Mouse (Mus musculus) intestine, embryonic 16.5 days (tissue): Measurements from ENCODE around the gene Klf16. TPM values are rescaled to one million over a fixed set of nuclear protein-coding genes. Genes with fewer than 3 reads are reported as not detected.
A peak's percentile ranks its signal among the peaks of the same experiment; 100 is the strongest.

Experiments
- ATAC-seq: fragments of 200-750 bp; cut with Nextera tagmentation; 2 replicates; pipeline ENCODE4 v1.8.0; 2017; ENCODE audit warnings: moderate TSS enrichment, moderate library complexity
- H3K27ac ChIP-seq: fragments of 300-500 bp; sonication (generic); 2 replicates; pipeline ENCODE4 v1.5.1; 2014; ENCODE audit warnings: mild to moderate bottlenecking, low read length
- H3K27me3 ChIP-seq: fragments of 300-500 bp; sonication (generic); replicated peaks from 2 replicates; pipeline ENCODE4 v1.6.1; 2014; ENCODE audit warnings: low read length, control low read depth, mixed read lengths; ENCODE audit not compliant: control insufficient read depth, insufficient read depth
- H3K36me3 ChIP-seq: fragments of 300-500 bp; sonication (generic); 2 replicates; pipeline ENCODE4 v1.6.1; 2014; ENCODE audit warnings: low read length, control low read depth; ENCODE audit not compliant: control insufficient read depth, insufficient read depth
- H3K4me1 ChIP-seq: fragments of 300-500 bp; sonication (generic); 2 replicates; pipeline ENCODE4 v1.6.1; 2014; ENCODE audit warnings: low read length, control low read depth, mixed read lengths; ENCODE audit not compliant: control insufficient read depth, insufficient read depth
- H3K4me2 ChIP-seq: fragments of 300-500 bp; sonication (generic); 2 replicates; pipeline ENCODE4 v1.6.1; 2014; ENCODE audit warnings: low read depth, low read length, control low read depth
- H3K4me3 ChIP-seq: fragments of 300-500 bp; sonication (generic); 2 replicates; pipeline ENCODE4 v1.5.1; 2014; ENCODE audit warnings: mild to moderate bottlenecking, low read length
- H3K9ac ChIP-seq: fragments of 300-500 bp; sonication (generic); 2 replicates; pipeline ENCODE4 v1.6.1; 2014; ENCODE audit warnings: low read depth, low read length
- H3K9me3 ChIP-seq: fragments of 300-500 bp; sonication (generic); 2 replicates; pipeline ENCODE4 v1.6.1; 2016; ENCODE audit warnings: low read length, control low read depth; ENCODE audit not compliant: control insufficient read depth
- WGBS: fragments of 180-500 bp; shearing (Covaris S2); extraction: QIAGEN DNeasy Blood & Tissue Kit; methylation state at CpG from one replicate; pipeline ENCODE4 v1.1.7; 2014; 5-methylcytosine and 5-hydroxymethylcytosine counted together
- polyA plus RNA-seq: library from polyadenylated mRNA; unstranded; fragments of >200 nt; fragmentation: Nextera tagmentation; extraction: Ambion mirVana; gene quantifications from 2 replicates; pipeline ENCODE4 v1.2.1, GENCODE M21; 2015

Gene Klf16
- polyA plus RNA-seq, 1 experiment from 2014 or later, result 7.4 TPM

DNA sequence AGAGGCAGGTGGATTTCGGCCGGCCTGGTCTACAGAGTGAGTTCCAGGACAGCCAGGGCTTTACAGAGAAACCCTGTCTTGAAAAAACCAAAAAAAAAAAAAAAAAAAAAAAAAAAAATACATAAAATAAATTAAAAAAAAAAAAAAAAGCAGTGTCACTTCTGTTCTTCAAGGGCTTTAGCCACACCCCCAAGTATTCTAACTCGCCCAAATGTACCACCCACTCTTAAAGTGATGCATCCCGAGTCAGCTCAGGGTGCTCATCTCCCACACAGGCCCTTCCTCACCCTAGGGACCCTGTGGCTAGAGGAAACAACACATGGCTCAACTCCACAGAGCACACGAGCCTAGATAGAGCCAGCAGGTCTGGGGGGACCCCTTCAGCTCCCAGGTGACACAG lies 5.9 kb upstream of the Klf16 start:
- no peak overlapping the region for H3K4me3 ChIP-seq
- no peaks in the 10 kb centered on the region for H3K9me3 ChIP-seq
- H3K4me1 ChIP-seq, result peaks cover 32% of the 10 kb centered on the region
- 86% methylated on average over 5 of the region's 5 CpGs for WGBS
- no peak overlapping the region for H3K4me2 ChIP-seq
- H3K27ac ChIP-seq, result no peak overlapping the region
- H3K36me3 ChIP-seq, result peaks cover 2% of the 10 kb centered on the region; the same call in 1 of the 2 replicates
- no peaks in the 10 kb centered on the region for H3K27me3 ChIP-seq
- ATAC-seq, result no peak
- H3K9ac ChIP-seq, result no peak overlapping the region

DNA sequence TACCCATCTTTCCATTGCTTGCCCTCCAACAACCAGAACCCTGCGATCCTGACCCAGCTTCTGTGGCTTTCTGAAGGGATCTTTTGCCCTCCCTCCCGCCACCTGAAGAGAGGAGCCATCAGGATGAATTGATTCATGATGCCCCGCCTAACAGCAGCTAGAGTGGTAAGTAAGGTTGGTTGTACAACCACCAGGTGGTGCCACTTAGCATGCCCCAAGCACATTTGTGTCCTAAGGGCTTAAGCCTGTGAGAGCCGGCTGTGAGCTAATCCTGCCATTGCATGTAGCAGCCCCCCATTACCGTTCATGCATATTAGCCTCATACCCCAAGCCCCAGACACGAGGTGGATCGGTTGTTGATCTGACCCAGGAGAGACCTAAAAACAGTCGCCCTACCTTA lies 1.8 kb upstream of the Klf16 start:
- Histone ChIP-seq H3K27me3 (no peaks in the 10 kb centered on the region), H3K9ac (peak overlapping the region; percentile 80), H3K4me2 (peak overlapping the region; percentile 98), H3K4me1 (peaks cover 22% of the 10 kb centered on the region), H3K9me3 (no peaks in the 10 kb centered on the region), H3K4me3 (peak overlapping the region; percentile 84), H3K36me3 (no peaks in the 10 kb centered on the region; the same call in 1 of the 2 replicates), H3K27ac (peak overlapping the region; percentile 88)
- 0 out of 2 replicates have a peak, but pooled peaks have one; percentile 14 for ATAC-seq
- 13% methylated on average over 8 of the region's 8 CpGs for WGBS

DNA sequence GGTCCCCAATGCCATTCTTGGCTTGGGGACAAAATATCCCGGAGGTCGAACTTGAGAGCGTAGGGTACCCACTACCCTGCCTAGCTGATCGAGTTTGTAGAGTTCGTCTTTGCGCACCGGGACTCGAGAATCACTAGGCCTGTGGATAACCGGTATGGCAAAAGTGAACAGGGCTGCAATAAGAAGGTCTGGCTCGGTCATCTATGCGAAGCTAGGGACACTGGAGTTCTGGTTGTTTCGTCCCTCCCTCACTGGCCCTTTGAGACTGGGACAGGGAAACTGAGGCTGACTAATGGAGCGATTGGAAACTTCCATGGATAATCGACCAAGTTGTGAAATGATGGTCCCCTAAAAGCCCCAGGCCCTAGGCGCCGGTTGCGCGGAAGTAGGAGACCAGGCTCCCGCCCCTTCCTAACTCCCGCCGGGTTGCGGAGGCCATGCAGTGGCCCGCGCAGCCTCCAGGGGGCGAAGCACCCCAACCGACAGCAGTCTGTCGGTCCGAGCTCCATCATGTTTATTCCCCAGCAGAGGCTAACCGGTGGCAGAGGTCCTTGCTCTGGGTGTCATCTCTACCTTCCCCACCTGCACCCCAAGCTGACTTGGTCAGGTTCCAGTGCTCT lies 1.1 kb upstream of the Klf16 start:
- Histone ChIP-seq H3K4me2 (peak overlapping the region; percentile 98), H3K27ac (peak overlapping the region; percentile 88), H3K9ac (peak overlapping the region; percentile 80), H3K4me1 (peaks cover 28% of the 10 kb centered on the region), H3K9me3 (no peaks in the 10 kb centered on the region), H3K36me3 (no peaks in the 10 kb centered on the region), H3K27me3 (no peaks in the 10 kb centered on the region), H3K4me3 (peak overlapping the region; percentile 84)
- 0% methylated on average over 29 of the region's 29 CpGs for WGBS
- peak; percentile 51 for ATAC-seq

DNA sequence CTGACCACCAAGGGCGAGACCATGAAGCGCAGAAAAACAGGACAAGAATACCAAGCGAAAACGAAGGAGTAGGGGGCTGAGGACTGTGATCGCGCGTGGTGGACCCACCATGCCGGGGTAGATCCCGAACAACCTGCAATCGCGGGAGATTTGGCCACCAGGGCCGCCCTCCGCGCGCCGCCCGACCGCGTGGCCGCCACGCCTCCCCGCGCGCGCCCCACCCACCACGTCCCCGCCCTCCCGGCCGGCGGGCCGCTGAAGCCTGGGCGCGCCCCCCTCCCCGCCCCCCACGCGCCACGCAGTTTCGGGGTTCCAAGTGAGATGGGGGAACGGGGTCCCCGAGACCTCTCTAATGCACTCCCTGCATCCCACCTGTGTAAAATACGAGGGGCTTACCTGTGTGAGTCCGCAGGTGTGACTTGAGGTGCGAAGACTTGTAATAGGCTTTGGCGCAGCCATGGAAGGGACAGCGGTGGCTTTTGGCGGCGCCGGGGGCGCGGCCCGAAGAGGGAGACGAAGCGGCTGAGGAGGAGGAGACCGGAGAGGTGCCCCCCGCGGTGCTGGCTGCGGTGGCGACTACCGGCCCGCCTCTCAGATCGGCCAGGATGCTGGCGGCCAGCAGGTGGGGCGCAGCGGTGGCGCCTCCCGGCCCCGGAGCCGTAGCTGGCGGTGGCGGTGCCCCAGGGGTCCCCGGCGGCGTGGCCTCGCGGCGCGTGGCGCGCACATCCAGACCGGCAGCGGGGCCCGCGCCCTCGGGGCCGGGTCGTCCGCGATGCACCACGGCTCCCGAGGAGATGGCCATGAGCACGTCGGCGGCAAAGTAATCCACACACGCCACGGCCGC lies 548 bp downstream of the Klf16 start:
- H3K4me2 ChIP-seq, result peak overlapping the region; percentile 98
- WGBS, result under 1% methylated on average over 85 of the region's 96 CpGs
- peaks cover 42% of the 10 kb centered on the region for H3K4me1 ChIP-seq
- H3K36me3 ChIP-seq, result no peaks in the 10 kb centered on the region
- peak overlapping the region; percentile 84 for H3K4me3 ChIP-seq
- no peaks in the 10 kb centered on the region for H3K27me3 ChIP-seq
- peak; percentile 8 for ATAC-seq
- peak overlapping the region; percentile 88 for H3K27ac ChIP-seq
- no peaks in the 10 kb centered on the region for H3K9me3 ChIP-seq
- peak overlapping the region; percentile 80 for H3K9ac ChIP-seq

DNA sequence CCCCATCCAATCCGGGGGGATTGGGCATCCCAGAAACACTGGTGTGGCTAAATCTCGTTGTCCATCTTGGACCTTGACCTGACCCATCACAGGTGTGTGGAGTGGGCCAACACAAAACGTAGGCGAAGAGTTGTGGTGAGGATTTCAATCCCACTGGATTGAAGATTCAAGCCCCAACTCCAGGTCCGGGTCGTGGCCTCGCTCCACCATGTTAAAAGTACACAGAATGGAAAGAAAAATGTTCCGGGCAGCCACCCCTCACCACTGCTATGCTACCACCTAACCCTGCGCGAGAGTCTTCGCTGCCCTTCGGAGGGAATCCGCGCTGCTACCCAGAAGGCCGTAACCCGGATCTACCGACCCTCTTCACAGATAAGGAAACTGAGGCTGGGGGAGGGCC lies 1.2 kb downstream of the Klf16 start:
- peak overlapping the region; percentile 98 for H3K4me2 ChIP-seq
- peak overlapping the region; percentile 80 for H3K9ac ChIP-seq
- no peaks in the 10 kb centered on the region for H3K9me3 ChIP-seq
- H3K27me3 ChIP-seq, result no peaks in the 10 kb centered on the region
- no peak for ATAC-seq
- H3K4me1 ChIP-seq, result peaks cover 48% of the 10 kb centered on the region
- 10% methylated on average over 17 of the region's 17 CpGs for WGBS
- H3K36me3 ChIP-seq, result no peaks in the 10 kb centered on the region
- peak overlapping the region; percentile 84 for H3K4me3 ChIP-seq
- H3K27ac ChIP-seq, result no peak overlapping the region

DNA sequence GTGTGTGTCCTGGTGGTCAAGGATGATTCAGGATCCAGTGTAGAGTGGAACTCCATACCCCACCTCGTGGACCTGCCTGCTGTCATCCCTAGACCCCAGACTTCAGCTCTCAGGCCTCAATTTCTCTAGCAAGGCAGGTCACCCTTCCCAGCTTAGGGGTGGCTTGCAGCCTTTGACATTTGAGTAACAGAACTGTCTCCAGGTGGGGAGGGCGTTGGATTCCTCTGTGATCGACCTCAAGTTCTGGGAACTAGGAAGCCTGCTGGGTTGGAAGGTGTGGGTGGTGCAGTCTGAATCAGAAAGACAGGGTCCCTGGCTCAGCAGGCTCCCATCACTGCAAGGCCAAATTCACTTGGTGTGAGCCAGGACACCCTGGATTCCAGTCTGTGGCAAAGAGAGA lies 2.2 kb downstream of the Klf16 start:
- Histone ChIP-seq H3K27me3 (no peaks in the 10 kb centered on the region), H3K9ac (no peak overlapping the region), H3K4me2 (no peak overlapping the region), H3K4me3 (no peak overlapping the region), H3K4me1 (peaks cover 59% of the 10 kb centered on the region), H3K9me3 (no peaks in the 10 kb centered on the region), H3K36me3 (no peaks in the 10 kb centered on the region), H3K27ac (no peak overlapping the region)
- ATAC-seq, result no peak
- WGBS, result 68% methylated on average over 3 of the region's 3 CpGs

DNA sequence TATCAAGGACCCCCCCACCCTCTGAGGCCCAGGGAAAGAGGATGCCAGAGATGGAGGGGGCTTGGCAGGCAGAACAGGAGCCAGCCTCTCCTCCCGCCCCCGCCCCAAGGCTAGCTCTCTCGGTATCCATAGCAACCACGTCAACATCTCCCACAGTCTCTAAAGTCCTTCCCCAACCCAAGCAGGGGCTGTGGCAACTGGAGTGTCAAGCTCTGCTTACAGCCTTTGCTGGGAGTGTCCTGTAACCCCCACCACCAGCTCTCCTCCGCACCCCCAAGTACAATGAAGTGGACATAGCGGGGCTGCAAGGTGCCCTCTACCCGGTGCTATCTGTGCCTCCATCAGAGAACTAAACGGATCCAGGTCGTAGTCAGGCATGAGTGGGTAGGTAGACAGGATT lies 3.2 kb downstream of the Klf16 start:
- Histone ChIP-seq H3K27me3 (no peaks in the 10 kb centered on the region), H3K4me2 (no peak overlapping the region), H3K36me3 (no peaks in the 10 kb centered on the region), H3K9me3 (no peaks in the 10 kb centered on the region), H3K27ac (no peak overlapping the region), H3K9ac (peak overlapping the region; percentile 38; the same call in 1 of the 2 replicates), H3K4me3 (no peak overlapping the region), H3K4me1 (peaks cover 65% of the 10 kb centered on the region)
- 51% methylated on average over 9 of the region's 9 CpGs for WGBS
- ATAC-seq, result no peak

DNA sequence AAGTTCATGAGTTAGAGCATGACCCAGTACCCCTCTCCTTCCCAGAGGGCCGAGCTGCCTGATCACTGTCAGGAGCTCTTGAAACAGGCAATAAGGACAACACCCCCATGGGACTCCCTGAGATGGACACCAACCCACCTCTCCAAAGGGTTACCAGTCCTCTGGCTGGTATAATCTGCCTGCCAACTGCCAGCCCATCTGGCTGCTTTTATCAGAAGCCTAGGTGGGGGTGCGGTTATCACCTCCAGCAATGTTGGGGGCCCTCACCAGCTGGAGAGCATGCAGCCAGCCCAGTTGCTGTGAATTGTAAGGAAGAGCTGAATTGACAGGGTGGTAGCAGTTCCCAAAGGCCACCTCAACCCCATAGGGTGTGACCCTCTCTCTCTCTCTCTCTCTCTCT lies 4.6 kb downstream of the Klf16 start:
- Histone ChIP-seq H3K9me3 (no peaks in the 10 kb centered on the region), H3K27me3 (no peaks in the 10 kb centered on the region), H3K4me3 (no peak overlapping the region), H3K27ac (no peak overlapping the region), H3K4me2 (no peak overlapping the region), H3K4me1 (peaks cover 60% of the 10 kb centered on the region), H3K36me3 (no peaks in the 10 kb centered on the region), H3K9ac (no peak overlapping the region)
- WGBS, result 79% methylated on average over 2 of the region's 2 CpGs
- ATAC-seq, result no peak

DNA sequence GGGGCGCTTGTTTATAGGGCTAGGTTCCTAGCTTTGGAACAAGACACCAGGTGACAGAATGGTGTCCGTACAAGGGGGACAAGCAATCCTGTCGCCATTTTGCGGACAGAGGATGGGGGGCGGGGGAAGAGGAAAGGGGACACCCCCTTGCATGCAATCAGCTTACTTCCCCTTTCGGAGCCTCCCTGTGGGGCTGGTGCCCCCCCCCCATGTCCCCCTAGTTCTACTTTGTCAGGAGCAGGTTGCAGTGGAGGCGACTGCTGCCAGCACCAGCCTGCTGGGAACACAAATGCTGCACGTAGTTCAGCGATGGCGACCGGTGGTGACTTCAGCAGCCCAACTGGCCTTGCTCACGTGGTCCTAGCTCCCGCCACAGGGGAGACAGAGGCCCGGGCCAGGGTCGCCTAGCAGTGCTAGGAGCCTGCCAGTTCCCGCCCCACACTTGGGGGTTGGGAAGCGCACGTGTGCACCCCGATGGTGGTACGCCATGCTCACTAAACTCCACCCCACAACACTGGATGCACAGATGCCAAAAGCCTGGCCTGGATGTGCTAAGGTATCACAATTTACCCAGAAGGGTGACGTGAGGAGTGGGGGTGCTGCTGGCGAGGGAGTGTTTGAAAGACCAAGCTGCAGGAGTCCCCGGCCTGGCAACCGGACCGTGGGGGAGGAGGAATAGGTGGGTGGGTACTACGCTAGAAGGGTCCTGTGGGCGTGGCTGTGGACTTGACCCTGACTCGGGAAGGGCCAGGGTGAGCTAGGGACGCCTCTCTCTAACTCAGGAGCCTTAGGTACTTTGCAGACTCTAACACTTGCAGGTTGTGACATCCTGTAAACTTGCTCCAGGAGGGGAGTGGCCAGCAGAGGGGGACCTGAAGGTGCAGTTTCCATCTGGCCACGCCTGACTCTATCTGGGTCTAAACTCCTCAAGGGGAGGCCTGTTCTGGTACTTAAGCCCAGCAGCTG lies 6.0 kb downstream of the Klf16 start:
- Histone ChIP-seq H3K4me2 (peak overlapping the region; percentile 38), H3K27ac (peak overlapping the region; percentile 63), H3K4me1 (peaks cover 65% of the 10 kb centered on the region), H3K9me3 (no peaks in the 10 kb centered on the region), H3K4me3 (peak overlapping the region; percentile 19), H3K27me3 (no peaks in the 10 kb centered on the region), H3K9ac (peak overlapping the region; percentile 59), H3K36me3 (no peaks in the 10 kb centered on the region)
- ATAC-seq, result peak; percentile 22
- WGBS, result 25% methylated on average over 30 of the region's 30 CpGs
